Mouse (Mus musculus) cerebellum, adult 2 months (tissue): ENCODE data around the gene Gm10642. TPM values are rescaled to one million over a fixed set of nuclear protein-coding genes. Genes with fewer than 3 reads are reported as not detected.
A peak's percentile ranks its signal among the peaks of the same experiment; 100 is the strongest.

ENCODE experiments used
- DNase-seq, 2 experiments: peaks; one replicate each; pipeline ENCODE4 v3.0.0; 2021
- H3K27ac ChIP-seq: fragments of 200-500 bp; 2 replicates; pipeline ENCODE4 v1.5.1; 2012; ENCODE audit warnings: low read length, control low read depth, inconsistent platforms; ENCODE audit not compliant: insufficient read depth
- H3K27me3 ChIP-seq: fragments of 200-500 bp; 2 replicates; pipeline ENCODE4 v1.6.1; 2012; ENCODE audit warnings: inconsistent platforms, mild to moderate bottlenecking, low read length, moderate library complexity; ENCODE audit not compliant: control insufficient read depth, insufficient read depth
- H3K4me1 ChIP-seq: fragments of 200-500 bp; 2 replicates; pipeline ENCODE4 v1.6.1; 2011; ENCODE audit warnings: low read length; ENCODE audit not compliant: control insufficient read depth, insufficient read depth
- H3K4me3 ChIP-seq: fragments of 200-500 bp; replicated peaks from 2 replicates; pipeline ENCODE3; 2011; ENCODE audit warnings: mild to moderate bottlenecking, low read depth, low read length, control low read depth; ENCODE audit not compliant: insufficient read depth
- CTCF ChIP-seq: fragments of 200-500 bp; IDR thresholded peaks from 2 replicates; pipeline ENCODE4 v1.5.1; 2011; ENCODE audit warnings: low read depth, mild to moderate bottlenecking, control low read depth, low read length, moderate library complexity, borderline replicate concordance; ENCODE audit not compliant: insufficient read depth
- POLR2A ChIP-seq: fragments of 200-500 bp; IDR thresholded peaks from 2 replicates; pipeline ENCODE4 v1.6.1; 2011; ENCODE audit warnings: low read length, control low read depth, borderline replicate concordance; ENCODE audit not compliant: insufficient read depth
- WGBS: fragments of 180-500 bp; shearing (Covaris S2); methylation state at CpG from one replicate; pipeline ENCODE4 v1.1.7; 2018; 5-methylcytosine and 5-hydroxymethylcytosine counted together
- polyA plus RNA-seq: library from polyadenylated mRNA; depleted of rRNA; stranded (reverse); fragments of >200 nt; gene quantifications from 2 replicates; pipeline ENCODE4 v1.2.3, GENCODE M21; 2012; rRNA removed

Gene Gm10642
- polyA plus RNA-seq: 1.4 and 1.5 TPM in 2 replicates

GRCm38 (mm10) chr9:70656130-70657007, at the start of gene Gm10642:
Gene Gm10642, plus strand, starts transcription at chr9:70656251.
- no peak for TF ChIP-seq POLR2A
- no peak for TF ChIP-seq CTCF
- 0% methylated on average over 61 of the region's 72 CpGs for WGBS
- H3K4me1 ChIP-seq: peaks cover 6% of the 10 kb centered on the region; the same call in 1 of the 2 replicates
- H3K27ac ChIP-seq: peak within 1 kb of the TSS; percentile 97
- no peaks in the 10 kb centered on the region for H3K27me3 ChIP-seq
- peak; percentile 77 to 78 for DNase-seq
- peak within 1 kb of the TSS; percentile 100 for H3K4me3 ChIP-seq

GRCm38 (mm10) chr9:70611026-70611673, 44.9 kb upstream of the Gm10642 start:
- no peaks in the 10 kb centered on the region for H3K4me1 ChIP-seq
- no peak for DNase-seq
- H3K4me3 ChIP-seq: no peak overlapping the region
- no peaks in the 10 kb centered on the region for H3K27me3 ChIP-seq
- WGBS: 33% methylated on average over 3 of the region's 3 CpGs
- H3K27ac ChIP-seq: no peak overlapping the region
- TF ChIP-seq CTCF (no peak), POLR2A (no peak)

- 4% methylated on average over 2 of the region's 2 CpGs for WGBS
- Histone ChIP-seq H3K27ac (0 out of 2 replicates have a peak overlapping the region, but pooled peaks have one; percentile 11), H3K4me1 (peaks cover 3% of the 10 kb centered on the region; the same call in 1 of the 2 replicates), H3K4me3 (no peak overlapping the region), H3K27me3 (no peaks in the 10 kb centered on the region)
- peak; percentile 66 to 82 for DNase-seq
- no peak for TF ChIP-seq POLR2A
- no peak for TF ChIP-seq CTCF
These were observed 26.3 kb upstream of the Gm10642 start for GRCm38 (mm10) chr9:70629711-70630110.

- no peak for DNase-seq
- Histone ChIP-seq H3K27ac (no peak overlapping the region), H3K4me3 (no peak overlapping the region), H3K4me1 (peaks cover 3% of the 10 kb centered on the region; the same call in 1 of the 2 replicates), H3K27me3 (no peaks in the 10 kb centered on the region)
- TF ChIP-seq POLR2A (no peak), CTCF (no peak)
- 26% methylated on average over 5 of the region's 5 CpGs for WGBS
These were observed 24.4 kb upstream of the Gm10642 start for GRCm38 (mm10) chr9:70631665-70632064.

- H3K4me3 ChIP-seq: no peak overlapping the region
- no peaks in the 10 kb centered on the region; the same call in 1 of the 2 replicates for H3K4me1 ChIP-seq
- no peak for DNase-seq
- 87% methylated on average over 2 of the region's 2 CpGs for WGBS
- TF ChIP-seq POLR2A (no peak), CTCF (no peak)
- H3K27ac ChIP-seq: no peak overlapping the region
- H3K27me3 ChIP-seq: no peaks in the 10 kb centered on the region
These were observed 19.3 kb upstream of the Gm10642 start for GRCm38 (mm10) chr9:70636748-70637147.

- DNase-seq: no peak
- no peaks in the 10 kb centered on the region for H3K27me3 ChIP-seq
- WGBS: 68% methylated on average over 2 of the region's 2 CpGs
- H3K4me1 ChIP-seq: peaks cover 14% of the 10 kb centered on the region
- H3K4me3 ChIP-seq: no peak overlapping the region
- H3K27ac ChIP-seq: no peak overlapping the region
- no peak for TF ChIP-seq CTCF
- TF ChIP-seq POLR2A: no peak
These were observed 5.8 kb upstream of the Gm10642 start for GRCm38 (mm10) chr9:70650260-70650659.

- no peak overlapping the region for H3K27ac ChIP-seq
- no peak for DNase-seq
- no peak overlapping the region for H3K4me3 ChIP-seq
- peaks cover 14% of the 10 kb centered on the region for H3K4me1 ChIP-seq
- TF ChIP-seq POLR2A: no peak
- no peaks in the 10 kb centered on the region for H3K27me3 ChIP-seq
- WGBS: 72% methylated on average over 1 of the region's 1 CpGs
These were observed 5.1 kb upstream of the Gm10642 start for GRCm38 (mm10) chr9:70650994-70651393.

- H3K4me1 ChIP-seq: peaks cover 11% of the 10 kb centered on the region; the same call in 1 of the 2 replicates
- DNase-seq: no peak
- 17% methylated on average over 2 of the region's 2 CpGs for WGBS
- TF ChIP-seq CTCF: no peak
- no peak for TF ChIP-seq POLR2A
- no peaks in the 10 kb centered on the region for H3K27me3 ChIP-seq
- no peak overlapping the region for H3K27ac ChIP-seq
- peak overlapping the region; percentile 56 for H3K4me3 ChIP-seq
These were observed 3.8 kb upstream of the Gm10642 start for GRCm38 (mm10) chr9:70652221-70652620.
